Mouse (Mus musculus) thymus, postnatal 36 days (tissue): ENCODE data around the gene Tmem145.
A peak's percentile ranks its signal among the peaks of the same experiment; 100 is the strongest.
"Not testable (repeated sequence)": the region's sequence is repeated elsewhere in the genome, so short reads cannot be mapped to it uniquely, and the experiment has no call there.

Experiments
- DNase-seq, 2 experiments: peaks; one replicate each; pipeline ENCODE4 v3.0.0; 2022; ENCODE audit warnings: mixed read lengths in 2 of 2

Gene Tmem145

GRCm38 (mm10) chr7:25305956-25306613 lies at the start of gene Tmem145:
Gene Tmem145, plus strand, starts transcription at chr7:25306106.
- peak in 1 of 2 experiments; percentile 31 for DNase-seq

- no peak for DNase-seq
Measured at GRCm38 (mm10) chr7:25261896-25262295, 44.0 kb upstream of the Tmem145 start.

- no peak for DNase-seq
Measured at GRCm38 (mm10) chr7:25263968-25264870, 41.7 kb upstream of the Tmem145 start.

- DNase-seq: not testable (repeated sequence)
Measured at GRCm38 (mm10) chr7:25265743-25266142, 40.2 kb upstream of the Tmem145 start.

GRCm38 (mm10) chr7:25266180-25266962 lies 39.5 kb upstream of the Tmem145 start:
- DNase-seq: no peak

GRCm38 (mm10) chr7:25267301-25267750 lies 38.6 kb upstream of the Tmem145 start, which contains the start of gene Cic:
Gene Cic, plus strand, starts transcription at chr7:25267704.
- DNase-seq: peak; percentile 97 to 99

GRCm38 (mm10) chr7:25267751-25268463 lies 38.0 kb upstream of the Tmem145 start:
- peak; percentile 97 to 100 for DNase-seq

GRCm38 (mm10) chr7:25268588-25268987 lies 37.3 kb upstream of the Tmem145 start:
- DNase-seq: no peak

- peak; percentile 41 to 46 for DNase-seq
Measured at GRCm38 (mm10) chr7:25269029-25269428, 36.9 kb upstream of the Tmem145 start.

GRCm38 (mm10) chr7:25269545-25270271 lies 36.2 kb upstream of the Tmem145 start:
- DNase-seq: peak; percentile 47 to 51

GRCm38 (mm10) chr7:25270652-25271633 lies 35.0 kb upstream of the Tmem145 start:
- peak in 1 of 2 experiments; percentile 29 for DNase-seq

GRCm38 (mm10) chr7:25271651-25272444 lies 34.1 kb upstream of the Tmem145 start:
- DNase-seq: peak in 1 of 2 experiments; percentile 20

- peak in 1 of 2 experiments; percentile 23 for DNase-seq
Measured at GRCm38 (mm10) chr7:25272445-25273258, 33.3 kb upstream of the Tmem145 start.

GRCm38 (mm10) chr7:25273259-25274241 lies 32.4 kb upstream of the Tmem145 start:
- peak in 1 of 2 experiments; percentile 26 for DNase-seq

- peak in 1 of 2 experiments; percentile 41 for DNase-seq
Measured at GRCm38 (mm10) chr7:25274571-25274970, 31.3 kb upstream of the Tmem145 start.

GRCm38 (mm10) chr7:25274996-25275395 lies 30.9 kb upstream of the Tmem145 start:
- no peak for DNase-seq
